Mouse (Mus musculus) kidney, postnatal 14 days (tissue): ENCODE measurements around the gene Cuta.
"Not testable (repeated sequence)": the region's sequence is repeated elsewhere in the genome, so short reads cannot be mapped to it uniquely, and the experiment has no call there.

ENCODE experiments used
- DNase-seq: peaks from one replicate; pipeline ENCODE4 v3.0.0; 2022; ENCODE audit warnings: mixed read lengths

Gene Cuta

DNA sequence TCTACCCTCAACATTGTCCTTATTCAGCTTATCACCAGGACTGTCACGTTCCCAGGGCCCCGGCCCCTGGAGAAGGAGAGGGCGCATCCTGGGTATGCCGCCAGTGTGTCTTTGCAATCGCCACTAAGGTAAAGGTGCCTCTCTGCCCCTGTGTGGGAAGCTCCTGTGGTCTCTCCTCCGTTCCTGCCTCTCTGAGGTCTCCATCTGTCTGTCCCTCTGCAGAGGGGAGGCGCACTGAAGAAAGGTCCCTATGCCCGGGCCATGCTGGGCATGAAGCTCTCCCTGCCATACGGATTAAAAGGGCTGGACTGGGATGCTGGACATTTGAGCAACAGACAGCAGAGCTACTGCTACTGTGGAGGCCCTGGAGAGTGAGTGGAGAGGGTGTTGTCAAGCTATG lies 4.3 kb downstream of the Cuta start:
- DNase-seq, result no peak

DNA sequence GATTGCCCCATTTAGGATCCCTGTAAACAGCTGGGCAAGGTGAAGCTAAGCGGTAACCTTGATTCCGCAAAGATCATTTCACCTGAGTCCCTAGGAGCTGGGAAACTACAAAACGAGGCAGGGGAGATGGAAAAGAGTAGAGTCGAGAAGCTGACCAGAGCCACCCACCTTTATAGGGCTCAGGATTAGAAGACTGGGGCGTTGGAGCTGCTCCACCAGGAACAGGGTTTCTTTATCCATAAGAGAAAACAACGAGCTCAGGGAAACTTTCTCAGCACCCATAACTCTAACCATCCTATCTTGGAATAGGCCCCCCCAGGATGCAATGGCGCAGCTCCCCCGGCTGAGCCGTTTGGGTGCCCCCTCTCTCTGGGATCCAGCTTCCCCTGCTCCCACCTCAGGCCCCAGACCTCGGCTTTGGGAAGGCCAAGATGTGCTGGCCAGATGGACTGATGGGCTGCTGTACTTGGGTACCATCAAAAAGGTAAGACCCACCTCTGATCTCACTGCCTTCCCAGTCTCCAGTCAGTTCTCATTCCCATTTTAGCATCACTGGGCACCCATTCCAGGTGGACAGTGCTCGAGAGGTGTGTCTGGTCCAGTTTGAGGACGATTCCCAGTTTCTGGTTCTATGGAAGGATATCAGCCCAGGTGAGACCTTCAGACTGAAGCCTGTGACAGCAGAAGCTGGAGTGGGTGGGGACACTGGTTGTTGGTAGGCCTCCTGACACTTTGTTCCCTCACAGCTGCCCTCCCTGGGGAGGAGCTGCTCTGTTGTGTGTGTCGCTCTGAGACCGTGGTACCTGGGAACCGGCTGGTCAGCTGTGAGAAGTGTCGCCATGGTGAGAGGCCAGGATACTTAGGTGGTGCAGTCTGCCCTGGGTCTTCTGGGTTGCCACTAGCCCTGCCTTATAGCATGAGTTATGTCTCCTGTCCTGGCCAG lies 5.2 kb downstream of the Cuta start:
- no peak for DNase-seq

DNA sequence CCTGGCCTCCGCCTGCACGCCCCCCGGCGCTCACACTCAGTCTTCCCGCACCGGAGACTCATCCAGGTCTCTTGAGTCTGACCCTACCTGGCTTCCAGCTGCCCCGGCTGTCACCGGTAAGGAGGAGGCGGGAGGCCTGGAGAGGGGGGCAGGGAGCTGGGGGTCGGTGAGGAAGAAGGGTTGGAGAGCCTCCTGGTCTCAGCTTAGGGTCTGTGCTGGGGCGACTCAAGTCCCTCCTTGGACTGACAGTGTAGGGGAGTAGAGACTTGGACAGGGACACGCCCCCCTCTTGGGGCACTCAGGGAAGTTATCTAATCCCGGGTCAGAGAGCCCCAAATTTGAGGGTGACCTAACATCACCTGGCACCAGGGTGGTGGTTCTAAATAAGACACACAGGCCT lies 6.0 kb downstream of the Cuta start:
- no peak for DNase-seq

DNA sequence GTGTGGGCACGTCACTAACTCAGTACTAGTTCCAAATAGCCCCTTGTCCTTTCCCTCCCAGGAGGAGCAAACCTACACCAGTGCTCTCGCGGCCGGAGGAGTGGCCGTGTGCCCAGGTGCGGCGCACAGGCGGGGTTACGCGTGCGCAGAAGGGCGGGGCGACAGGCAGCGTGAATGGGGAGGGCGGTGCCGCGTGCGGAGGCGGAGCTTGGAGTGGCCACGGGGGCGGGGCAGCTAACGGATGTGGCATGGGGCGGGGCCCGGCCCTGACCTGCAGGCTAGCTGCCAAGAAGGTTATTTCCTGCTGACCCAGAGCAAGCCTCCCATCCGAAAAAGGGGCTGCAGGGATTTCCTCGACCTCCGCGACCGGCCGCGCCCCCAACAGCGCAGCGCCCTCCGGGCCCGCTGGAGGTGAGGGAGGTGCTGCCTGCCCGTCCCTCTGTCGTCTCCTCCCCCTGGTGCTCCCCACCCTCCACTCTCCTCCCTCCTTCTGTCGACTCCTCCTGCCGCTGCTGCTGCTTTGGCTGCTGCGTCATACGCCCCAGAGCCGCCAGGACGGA lies 6.5 kb downstream of the Cuta start, which contains the start of gene Phf1:
TSS of gene Phf1 (plus strand) at position 214 of the 560 bp plus-strand sequence.
- DNase-seq, result peak; percentile 99

DNA sequence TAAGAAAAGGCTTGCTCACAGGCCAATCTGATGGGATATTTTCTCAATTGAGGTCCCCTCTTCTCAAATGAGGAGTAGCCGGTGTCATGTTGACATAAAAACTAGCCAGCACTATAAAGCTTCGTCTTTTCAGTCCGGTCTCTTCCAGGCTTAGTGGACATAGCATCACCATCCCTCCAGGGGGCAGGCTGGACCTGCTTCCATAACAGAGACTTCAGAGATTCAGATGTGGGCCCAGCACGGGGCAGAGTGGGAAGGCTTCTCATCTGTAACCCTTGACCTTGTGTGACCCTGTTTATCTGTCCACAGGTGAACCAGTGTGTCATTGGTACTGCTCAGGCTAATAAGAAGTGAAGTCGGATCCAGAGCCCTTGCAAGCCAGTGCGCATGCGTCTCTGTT lies 7.6 kb downstream of the Cuta start:
- peak; percentile 63 for DNase-seq

DNA sequence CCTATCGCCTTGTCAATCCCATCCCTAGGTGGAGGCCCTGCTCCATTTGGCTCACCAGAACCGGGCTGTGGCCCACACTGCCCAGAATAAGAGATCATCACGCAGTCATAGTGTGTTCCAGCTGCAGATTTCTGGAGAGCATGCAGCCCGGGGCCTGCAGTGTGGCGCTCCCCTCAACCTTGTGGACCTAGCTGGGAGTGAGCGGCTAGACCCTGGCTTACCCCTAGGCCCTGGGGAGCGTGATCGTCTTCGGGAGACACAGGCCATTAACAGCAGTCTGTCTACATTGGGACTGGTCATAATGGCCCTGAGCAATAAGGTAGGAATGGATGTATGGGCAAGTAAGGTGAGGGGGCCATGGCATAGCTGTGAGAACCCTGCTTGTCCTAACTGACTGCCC lies 14.0 kb downstream of the Cuta start:
- not testable (repeated sequence) for DNase-seq

DNA sequence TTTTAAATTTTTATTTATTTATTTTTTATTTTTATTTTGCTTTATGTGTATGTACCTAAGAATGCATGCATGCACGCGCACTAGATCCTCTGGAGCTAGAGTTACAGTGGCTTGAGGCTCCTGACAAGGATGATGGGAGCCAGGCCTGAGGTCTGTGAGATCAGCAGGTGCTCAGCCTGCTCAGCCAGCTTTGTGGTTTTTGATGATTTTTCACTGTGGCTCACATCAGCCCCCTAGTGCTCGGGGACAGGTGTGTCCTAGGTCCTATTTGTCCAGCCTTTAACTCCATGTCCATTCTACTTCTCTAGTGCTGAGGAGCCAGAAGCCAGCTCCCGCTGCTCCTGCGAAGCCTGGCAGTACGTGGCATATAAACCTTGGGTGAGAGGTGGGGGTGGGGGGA lies 17.0 kb downstream of the Cuta start:
- not testable (repeated sequence) for DNase-seq

DNA sequence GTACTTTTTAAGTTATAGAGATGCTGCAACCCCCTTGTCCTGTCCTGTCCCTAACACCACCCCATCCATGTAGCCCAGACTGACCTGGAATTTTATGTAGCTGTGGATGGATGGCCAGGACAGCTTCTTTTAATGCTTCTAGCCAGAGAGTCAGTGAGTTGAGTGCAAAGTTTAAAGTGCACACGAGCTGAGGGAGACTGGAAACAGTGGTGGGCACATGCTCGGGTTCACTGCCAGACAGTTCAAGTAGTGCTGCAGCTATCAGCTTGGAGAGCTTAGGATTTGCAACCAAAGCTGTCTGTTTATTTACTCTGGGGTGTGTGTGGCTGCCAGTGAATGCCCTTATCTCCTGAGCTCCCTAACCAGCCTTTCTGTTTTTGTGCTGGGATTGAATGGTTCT lies 19.9 kb downstream of the Cuta start:
- peak; percentile 29 for DNase-seq

DNA sequence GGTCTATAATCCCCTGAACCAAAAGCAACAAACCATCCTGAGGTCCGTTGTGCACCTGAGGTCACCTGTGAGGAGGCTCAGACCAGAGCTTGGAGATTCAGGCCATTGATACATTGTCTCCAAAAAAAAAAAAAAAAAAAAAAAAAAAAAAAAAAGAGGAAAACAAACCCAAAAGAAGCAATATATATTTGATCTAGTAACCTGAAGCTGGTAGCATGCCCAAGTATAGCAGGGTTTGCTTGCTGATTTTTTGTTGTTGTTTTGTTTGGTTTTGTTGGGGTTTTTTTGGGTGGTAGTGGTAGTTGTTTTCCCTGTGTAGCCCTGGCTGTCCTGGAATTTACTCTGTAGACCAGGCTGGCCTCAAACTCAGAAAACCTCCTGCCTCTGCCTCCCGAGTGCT lies 21.0 kb downstream of the Cuta start:
- DNase-seq, result no peak

DNA sequence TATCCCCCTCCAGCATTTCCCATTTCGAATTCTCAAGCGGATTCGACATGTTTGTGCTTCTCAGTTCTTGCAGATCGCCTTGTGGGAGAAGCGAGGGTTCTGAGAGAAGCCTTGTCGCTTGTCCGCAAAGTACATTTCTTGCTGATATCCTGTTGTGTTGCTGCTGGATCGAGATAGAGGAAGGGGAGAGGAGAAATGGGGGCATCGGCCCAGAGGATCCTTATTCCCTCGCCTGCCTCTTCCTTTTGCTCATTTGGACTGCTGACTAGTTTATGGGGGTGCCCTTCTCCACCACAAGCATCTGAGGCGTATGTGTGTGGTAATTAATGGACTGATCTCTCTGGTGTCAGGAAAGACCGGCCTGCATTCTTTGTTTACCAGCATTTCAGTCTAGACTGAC lies 21.8 kb downstream of the Cuta start:
- not testable (repeated sequence) for DNase-seq

DNA sequence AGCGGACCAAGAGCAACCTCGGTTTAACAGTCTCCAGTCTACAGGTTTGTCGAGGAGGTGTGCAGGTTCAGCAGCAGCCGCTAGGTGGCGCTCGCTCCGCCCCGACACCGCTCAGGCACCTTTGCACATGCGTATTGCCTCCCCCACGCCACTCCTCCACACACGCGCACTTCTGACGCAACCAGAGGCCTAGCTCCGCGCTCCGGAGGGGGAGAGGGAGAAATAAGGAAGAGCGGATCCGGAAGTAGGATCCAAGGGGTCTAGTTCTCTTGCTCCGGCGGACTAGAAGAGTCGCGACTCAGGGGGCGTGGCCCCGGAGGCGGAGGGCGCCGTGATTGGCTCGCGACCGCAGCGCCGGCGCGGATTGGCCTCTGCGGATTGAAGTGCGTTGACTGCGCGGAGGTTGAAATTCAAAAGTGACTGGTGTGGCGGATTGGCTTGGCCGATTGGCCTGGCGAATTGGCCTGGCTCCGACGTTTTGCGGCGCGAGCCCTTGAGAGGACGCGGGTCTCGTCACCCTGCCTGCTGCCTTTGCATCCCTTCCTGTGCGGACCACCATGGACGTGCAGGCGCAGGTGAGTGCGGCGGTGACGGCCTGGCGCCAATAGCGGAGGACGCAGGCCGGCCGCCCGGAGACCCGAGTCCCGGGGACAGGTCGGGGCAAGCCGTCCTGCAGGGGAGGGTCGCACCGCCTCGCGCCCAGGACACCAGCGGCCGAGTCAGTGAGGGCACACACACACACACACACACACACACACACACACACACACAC lies 22.5 kb downstream of the Cuta start, which contains the start of gene Kifc5b:
TSS of gene Kifc5b (plus strand) at position 381 of the 772 bp plus-strand sequence.
- DNase-seq, result peak; percentile 100

DNA sequence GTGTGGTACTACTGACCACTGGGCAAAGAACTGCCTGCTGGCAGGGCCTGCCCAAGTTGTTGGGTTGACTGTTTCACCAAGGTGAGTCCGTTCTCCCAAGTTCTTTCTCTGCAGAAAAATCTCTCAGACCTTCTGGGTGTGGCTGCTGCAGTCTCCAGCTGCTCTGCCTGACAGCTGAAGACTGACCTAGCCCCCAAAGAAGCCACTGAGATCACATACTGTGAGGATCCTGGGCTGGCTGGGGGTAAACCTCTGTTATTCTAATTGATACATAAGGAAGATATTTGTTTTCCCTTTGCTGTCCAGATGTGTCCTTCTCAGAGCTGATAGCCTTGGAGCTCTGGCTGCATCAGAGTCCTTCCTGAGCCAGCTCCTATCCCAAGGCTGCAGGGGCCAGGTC lies 24.1 kb downstream of the Cuta start:
- no peak for DNase-seq

DNA sequence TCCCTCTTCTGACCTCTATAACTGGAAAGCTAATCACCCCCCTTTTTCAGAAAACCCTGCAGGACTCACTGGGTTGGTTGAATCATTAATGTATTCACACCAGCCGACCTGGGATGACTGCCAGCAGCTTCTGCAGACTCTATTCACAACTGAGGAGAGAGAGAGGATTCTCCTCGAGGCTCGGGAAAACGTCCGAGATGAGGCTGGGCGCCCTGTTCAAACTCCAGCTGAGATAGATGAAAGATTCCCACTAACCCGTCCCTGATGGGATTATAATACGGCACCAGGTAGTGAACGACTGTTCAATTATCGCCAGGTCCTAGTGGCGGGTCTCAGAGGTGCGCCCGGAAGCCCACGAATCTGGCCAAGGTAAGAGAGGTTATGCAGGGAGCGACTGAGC lies 31.9 kb downstream of the Cuta start:
- peak; percentile 32 for DNase-seq

DNA sequence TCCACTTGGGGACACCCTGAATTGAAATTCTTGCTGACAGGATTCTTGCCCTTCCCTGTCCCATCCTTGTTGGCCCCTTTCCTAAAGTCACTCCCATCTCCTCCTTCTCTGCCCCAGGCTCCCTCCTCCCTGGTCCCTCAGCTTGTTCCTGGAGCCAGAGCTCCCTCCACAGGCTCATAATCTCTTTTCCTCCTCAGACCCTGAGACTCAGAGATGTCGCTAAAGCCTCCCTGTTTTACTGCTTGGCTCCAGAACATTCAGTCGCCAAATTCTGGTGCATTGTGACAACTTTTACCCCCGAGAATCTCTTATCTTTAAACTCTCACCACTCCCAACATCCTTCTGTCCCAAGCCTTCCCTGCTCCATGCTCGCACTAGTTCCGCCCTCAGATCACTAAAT lies 35.0 kb downstream of the Cuta start:
- DNase-seq, result no peak

DNA sequence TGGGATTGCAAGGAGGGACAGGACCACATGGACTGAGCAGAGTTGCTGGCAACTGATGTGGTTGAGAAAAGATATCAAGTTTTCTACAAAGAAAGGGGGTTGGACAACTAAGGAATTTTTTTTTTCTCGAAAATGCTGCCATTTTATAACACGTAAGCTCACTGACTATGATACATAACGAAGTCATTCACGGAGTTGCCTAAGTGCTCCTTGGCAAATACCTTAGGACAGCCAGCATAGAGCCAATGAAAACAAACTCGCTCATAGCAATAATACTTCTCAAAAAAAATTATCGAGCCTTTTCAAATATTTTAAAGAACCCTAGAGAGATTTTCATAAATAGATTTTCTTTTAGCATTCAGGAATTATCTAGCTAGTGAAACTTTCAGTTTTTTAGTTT lies 38.5 kb downstream of the Cuta start:
- DNase-seq, result no peak

DNA sequence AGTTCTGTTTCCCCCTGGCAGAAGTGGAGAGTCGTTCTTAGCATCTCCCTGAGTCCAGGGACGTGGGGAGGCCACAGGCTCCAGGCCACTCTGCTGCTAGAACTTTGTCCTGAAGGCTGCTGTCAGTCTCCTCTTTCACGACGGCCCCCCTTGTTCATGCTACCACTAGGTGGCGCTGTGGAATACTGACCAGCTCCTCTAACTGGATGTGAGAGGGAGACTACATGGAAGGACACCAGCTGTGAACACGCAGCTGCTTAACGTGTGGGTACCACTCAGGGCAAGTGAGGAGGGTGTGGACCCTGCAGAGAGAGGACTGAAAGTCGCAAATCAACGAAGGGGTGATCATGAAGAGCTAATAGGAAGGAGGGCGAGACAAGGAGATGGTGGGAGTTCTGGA lies 43.8 kb downstream of the Cuta start:
- DNase-seq, result peak; percentile 72

DNA sequence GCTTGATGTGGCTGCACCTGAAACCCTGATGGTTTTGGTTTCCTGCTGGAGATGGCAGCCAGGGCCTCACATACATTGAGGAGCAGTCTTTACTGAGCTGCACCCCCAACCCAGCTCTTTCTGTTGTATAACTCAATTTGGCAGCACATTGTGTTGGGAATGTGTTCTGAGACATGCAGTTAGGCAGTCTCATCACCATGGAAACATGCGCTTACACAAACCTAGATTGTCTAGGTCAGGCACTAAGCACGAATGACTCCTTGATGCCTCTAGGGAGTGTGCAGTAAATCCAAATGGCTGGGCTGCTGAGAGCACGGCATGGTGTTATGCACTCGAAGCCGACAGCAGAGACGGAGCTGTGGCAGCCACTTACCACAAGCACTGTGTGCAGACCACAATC lies 45.0 kb downstream of the Cuta start:
- DNase-seq, result no peak

DNA sequence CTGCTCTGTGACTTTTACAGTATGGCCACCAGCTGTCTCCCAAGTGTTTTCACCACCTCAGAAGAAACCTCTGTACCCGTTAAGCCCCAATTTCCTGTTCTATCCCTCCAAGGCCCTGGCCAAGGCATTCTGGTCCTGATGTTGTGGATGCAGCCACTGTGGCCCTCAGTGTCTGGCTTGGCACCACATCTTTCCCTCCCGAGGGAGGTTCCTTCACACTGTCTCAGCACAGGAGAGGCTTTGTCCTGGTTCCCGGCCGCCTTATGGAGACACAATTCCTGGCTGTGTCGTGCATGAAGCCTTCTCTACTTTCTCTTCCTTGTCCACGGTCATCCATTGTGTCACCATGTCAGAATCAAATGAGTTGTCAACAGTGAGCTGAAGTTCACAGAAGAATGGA lies 45.9 kb downstream of the Cuta start:
- DNase-seq, result no peak

DNA sequence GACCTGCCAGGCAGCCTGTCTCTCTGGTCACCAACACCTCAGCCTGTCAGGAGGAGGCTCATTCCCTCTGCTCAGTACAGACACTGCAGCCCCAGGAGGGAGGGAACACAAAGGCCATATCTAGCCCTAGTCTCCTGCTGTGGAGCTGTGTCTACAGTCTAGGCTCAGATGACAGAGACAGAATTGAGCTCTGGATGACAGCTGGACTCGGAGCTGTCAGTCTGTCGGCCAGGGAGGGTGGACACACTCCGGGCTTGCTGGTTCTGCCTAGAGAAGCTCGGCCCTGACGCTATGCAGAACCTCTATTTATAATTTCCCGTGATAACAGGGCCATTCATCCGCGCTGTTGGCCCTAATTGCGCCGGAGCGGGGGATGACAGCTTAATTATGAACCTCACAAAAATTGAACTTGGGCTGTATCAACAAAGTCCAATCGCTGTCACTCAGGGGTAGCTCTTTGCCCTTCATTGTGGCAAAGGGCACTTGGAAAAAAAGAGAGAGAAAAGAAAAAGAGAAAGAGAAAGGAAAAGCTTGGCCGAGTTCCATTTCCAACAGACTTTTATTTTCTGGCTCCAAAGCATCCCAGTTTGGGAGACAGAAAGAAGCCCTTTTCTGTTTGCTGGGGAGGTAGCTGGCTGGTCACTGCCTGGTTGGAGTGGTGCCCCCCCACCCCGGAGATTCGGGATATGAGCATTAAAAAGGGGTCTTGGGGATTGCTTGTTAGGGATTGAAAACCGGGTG lies 46.6 kb downstream of the Cuta start:
- DNase-seq, result peak; percentile 15

DNA sequence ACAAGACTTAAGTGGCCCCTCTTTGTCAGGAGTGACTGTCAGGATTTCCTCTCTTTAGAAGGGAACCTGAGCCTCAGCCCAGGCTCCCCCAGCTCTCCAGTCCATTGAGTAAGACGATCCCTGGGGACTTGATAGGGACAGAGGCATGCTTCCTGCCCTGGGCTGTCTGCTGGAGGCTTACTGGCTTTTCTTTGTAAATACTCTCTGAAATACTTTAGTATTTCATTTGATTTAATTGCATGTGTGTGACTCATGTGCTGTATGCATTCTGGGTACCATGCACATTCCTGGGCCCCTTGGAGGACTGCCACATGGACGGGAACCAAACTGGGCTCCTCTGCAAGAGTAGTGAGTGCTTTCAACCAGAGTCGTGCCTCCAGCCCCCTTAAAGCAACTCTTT lies 51.4 kb downstream of the Cuta start:
- no peak for DNase-seq

DNA sequence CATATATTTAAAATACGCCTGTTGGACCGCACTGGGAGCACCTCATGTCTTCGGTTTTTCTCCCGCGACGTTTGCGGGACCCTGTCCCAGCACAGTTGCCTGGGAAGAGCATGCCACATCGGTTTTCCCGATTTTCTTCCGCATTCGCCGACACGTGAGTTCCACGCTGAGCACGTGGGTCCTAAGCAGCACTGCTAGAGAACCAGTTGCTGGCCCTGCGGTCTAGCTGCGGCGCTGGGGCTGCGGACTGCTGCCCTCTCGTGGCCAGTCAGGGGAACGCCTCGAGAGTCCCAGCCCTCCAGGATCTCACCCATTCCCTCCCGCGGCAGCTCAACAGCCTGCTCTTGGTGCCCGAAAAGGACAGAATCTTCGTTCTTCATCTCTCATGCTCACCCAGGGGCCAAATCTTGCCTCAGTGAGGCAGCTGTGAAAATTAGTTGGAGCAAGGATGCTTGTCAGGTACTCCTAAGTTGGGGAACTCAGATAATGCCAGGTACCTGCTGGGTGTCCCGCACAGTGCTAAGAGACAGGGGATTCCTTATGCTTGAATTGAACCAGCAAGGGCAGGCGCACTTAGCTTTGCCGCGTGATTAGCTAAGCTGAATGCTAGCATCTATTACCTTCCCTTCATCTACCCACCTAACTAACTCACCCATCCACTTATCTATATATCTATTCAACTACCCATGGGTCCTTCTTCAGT lies 53.2 kb downstream of the Cuta start:
- DNase-seq, result peak; percentile 87
